Mouse (Mus musculus) stomach, embryonic 16.5 days (tissue): Measurements from ENCODE around the gene Elf2. TPM values are rescaled to one million over a fixed set of nuclear protein-coding genes. Genes with fewer than 3 reads are reported as not detected.
A peak's percentile ranks its signal among the peaks of the same experiment; 100 is the strongest.

Experiments used
- ATAC-seq: fragments of 200-750 bp; cut with Nextera tagmentation; 2 replicates; pipeline ENCODE4 v1.8.0; 2017; ENCODE audit warnings: moderate number of reproducible peaks, moderate TSS enrichment; ENCODE audit not compliant: insufficient read depth, low FRiP score
- H3K27ac ChIP-seq: fragments of 300-500 bp; sonication (generic); 2 replicates; pipeline ENCODE4 v1.5.1; 2014; ENCODE audit warnings: low read length
- H3K27me3 ChIP-seq: fragments of 300-500 bp; sonication (generic); 2 replicates; pipeline ENCODE4 v1.6.1; 2014; ENCODE audit warnings: low read length, control low read depth, mixed read lengths; ENCODE audit not compliant: control insufficient read depth, insufficient read depth
- H3K36me3 ChIP-seq: fragments of 300-500 bp; sonication (generic); 2 replicates; pipeline ENCODE4 v1.6.1; 2014; ENCODE audit warnings: low read length; ENCODE audit not compliant: control insufficient read depth, insufficient read depth
- H3K4me1 ChIP-seq: fragments of 300-500 bp; sonication (generic); 2 replicates; pipeline ENCODE4 v1.6.1; 2014; ENCODE audit warnings: low read length, control low read depth, mixed read lengths; ENCODE audit not compliant: control insufficient read depth, insufficient read depth
- H3K4me2 ChIP-seq: fragments of 300-500 bp; sonication (generic); 2 replicates; pipeline ENCODE4 v1.6.1; 2014; ENCODE audit warnings: low read depth, low read length, mixed read lengths
- H3K4me3 ChIP-seq: fragments of 300-500 bp; sonication (generic); replicated peaks from 2 replicates; pipeline ENCODE4 v1.5.1; 2014; ENCODE audit warnings: mild to moderate bottlenecking, low read length
- H3K9ac ChIP-seq: fragments of 300-500 bp; sonication (generic); 2 replicates; pipeline ENCODE4 v1.6.1; 2014; ENCODE audit warnings: low read length
- H3K9me3 ChIP-seq: fragments of 300-500 bp; sonication (generic); replicated peaks from 2 replicates; pipeline ENCODE4 v1.6.1; 2016; ENCODE audit warnings: low read length, control low read depth; ENCODE audit not compliant: control insufficient read depth
- WGBS: fragments of 180-500 bp; shearing (Covaris S2); extraction: QIAGEN DNeasy Blood & Tissue Kit; methylation state at CpG from one replicate; pipeline ENCODE4 v1.1.7; 2014; 5-methylcytosine and 5-hydroxymethylcytosine counted together
- polyA plus RNA-seq: library from polyadenylated mRNA; unstranded; fragments of >200 nt; fragmentation: Nextera tagmentation; extraction: Ambion mirVana; gene quantifications from 2 replicates; pipeline ENCODE4 v1.2.1, GENCODE M21; 2015

Elf2 gene
- polyA plus RNA-seq, 1 experiment from 2014 or later: 58.7 TPM

DNA sequence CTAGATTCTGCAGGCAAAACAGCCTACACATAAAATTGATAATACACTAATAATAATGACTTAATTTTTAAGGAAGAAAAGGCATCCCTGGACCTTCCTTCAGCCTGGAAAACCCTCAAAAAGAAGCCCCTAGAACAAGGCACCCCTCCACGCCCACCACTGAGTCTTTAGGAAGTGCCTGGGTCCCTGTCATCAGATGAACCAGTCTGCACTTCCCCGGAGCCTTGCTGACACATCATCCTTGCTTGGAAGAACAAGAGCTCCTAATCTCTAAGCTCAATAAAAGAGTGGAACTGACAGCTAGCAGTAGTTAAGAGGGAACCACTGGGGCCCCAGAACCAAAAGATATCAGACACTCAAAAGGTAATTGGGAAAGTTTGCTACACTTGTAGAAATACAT lies 33.8 kb downstream of the Elf2 start:
- ATAC-seq: no peak
- WGBS: 88% methylated on average over 2 of the region's 2 CpGs
- H3K4me2 ChIP-seq: no peak overlapping the region
- no peak overlapping the region for H3K4me3 ChIP-seq
- H3K4me1 ChIP-seq: no peaks in the 10 kb centered on the region
- no peaks in the 10 kb centered on the region for H3K9me3 ChIP-seq
- H3K36me3 ChIP-seq: no peaks in the 10 kb centered on the region; the same call in 1 of the 2 replicates
- no peak overlapping the region for H3K9ac ChIP-seq
- no peak overlapping the region for H3K27ac ChIP-seq
- H3K27me3 ChIP-seq: no peaks in the 10 kb centered on the region

GRCm38 (mm10) chr3:51305961-51306360 lies 34.5 kb downstream of the Elf2 start:
- no peaks in the 10 kb centered on the region for H3K9me3 ChIP-seq
- no peaks in the 10 kb centered on the region; the same call in 1 of the 2 replicates for H3K36me3 ChIP-seq
- H3K27ac ChIP-seq: no peak overlapping the region
- no peaks in the 10 kb centered on the region for H3K27me3 ChIP-seq
- H3K4me2 ChIP-seq: no peak overlapping the region
- no peaks in the 10 kb centered on the region for H3K4me1 ChIP-seq
- H3K9ac ChIP-seq: no peak overlapping the region
- H3K4me3 ChIP-seq: no peak overlapping the region
- 87% methylated on average over 8 of the region's 8 CpGs for WGBS
- ATAC-seq: no peak

GRCm38 (mm10) chr3:51302971-51303476 lies 37.4 kb downstream of the Elf2 start:
- H3K9ac ChIP-seq: no peak overlapping the region
- H3K9me3 ChIP-seq: no peaks in the 10 kb centered on the region
- no peaks in the 10 kb centered on the region for H3K27me3 ChIP-seq
- no peak overlapping the region for H3K4me3 ChIP-seq
- WGBS: 83% methylated on average over 3 of the region's 3 CpGs
- H3K4me1 ChIP-seq: no peaks in the 10 kb centered on the region
- H3K4me2 ChIP-seq: no peak overlapping the region
- no peak for ATAC-seq
- H3K36me3 ChIP-seq: no peaks in the 10 kb centered on the region; the same call in 1 of the 2 replicates
- no peak overlapping the region for H3K27ac ChIP-seq

DNA sequence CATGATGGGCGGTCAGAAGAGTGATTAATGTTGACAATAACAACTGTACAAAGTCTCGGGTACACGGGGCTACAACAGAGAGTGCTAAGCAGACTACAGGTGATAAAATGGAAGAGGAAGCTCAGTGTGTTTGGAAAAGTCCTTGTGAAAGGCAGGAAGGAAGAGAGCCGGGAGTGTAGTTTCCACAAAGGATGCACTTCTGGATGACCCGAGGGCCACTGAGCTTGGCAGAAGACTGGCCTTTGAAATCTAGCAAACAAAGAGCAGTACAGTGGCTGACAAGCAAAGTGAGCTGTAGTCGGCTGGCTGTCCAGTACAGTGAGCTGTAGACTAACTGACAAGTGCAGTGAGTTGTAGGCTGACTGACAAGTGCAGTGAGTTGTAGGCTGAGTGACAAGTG lies 38.9 kb downstream of the Elf2 start:
- H3K27ac ChIP-seq: no peak overlapping the region
- H3K27me3 ChIP-seq: no peaks in the 10 kb centered on the region
- H3K4me1 ChIP-seq: no peaks in the 10 kb centered on the region
- 71% methylated on average over 6 of the region's 6 CpGs for WGBS
- no peaks in the 10 kb centered on the region; the same call in 1 of the 2 replicates for H3K36me3 ChIP-seq
- no peak overlapping the region for H3K9ac ChIP-seq
- no peak overlapping the region for H3K4me2 ChIP-seq
- no peak for ATAC-seq
- H3K9me3 ChIP-seq: no peaks in the 10 kb centered on the region
- no peak overlapping the region for H3K4me3 ChIP-seq

- no peak for ATAC-seq
- H3K9ac ChIP-seq: no peak overlapping the region
- no peaks in the 10 kb centered on the region for H3K27me3 ChIP-seq
- H3K4me3 ChIP-seq: no peak overlapping the region
- H3K9me3 ChIP-seq: no peaks in the 10 kb centered on the region
- no peaks in the 10 kb centered on the region for H3K4me1 ChIP-seq
- H3K4me2 ChIP-seq: no peak overlapping the region
- WGBS: 69% methylated on average over 1 of the region's 1 CpGs
- H3K36me3 ChIP-seq: no peaks in the 10 kb centered on the region
- H3K27ac ChIP-seq: no peak overlapping the region
Observed at GRCm38 (mm10) chr3:51296790-51297189, 43.7 kb downstream of the Elf2 start.

DNA sequence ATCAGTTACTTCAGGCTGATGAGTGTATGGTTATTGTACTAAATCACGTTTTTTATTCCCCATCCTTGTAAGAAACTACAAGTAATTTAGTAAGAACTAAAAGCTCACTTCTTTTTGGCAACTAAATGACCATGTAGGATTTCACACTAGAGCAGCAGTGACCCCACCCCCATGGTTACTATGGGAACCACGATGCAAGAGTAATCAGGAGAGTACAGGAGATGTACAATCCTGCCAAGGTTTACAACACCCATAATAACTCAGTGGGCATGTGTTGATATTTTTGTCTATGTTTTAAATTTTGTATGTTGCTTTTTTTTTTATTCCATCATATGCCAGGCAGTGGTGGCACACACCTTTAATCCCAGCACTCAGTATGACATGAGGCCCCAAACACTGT lies 45.2 kb downstream of the Elf2 start:
- H3K4me3 ChIP-seq: no peak overlapping the region
- H3K9me3 ChIP-seq: no peaks in the 10 kb centered on the region
- H3K27me3 ChIP-seq: no peaks in the 10 kb centered on the region
- H3K9ac ChIP-seq: no peak overlapping the region
- H3K36me3 ChIP-seq: no peaks in the 10 kb centered on the region
- no peaks in the 10 kb centered on the region for H3K4me1 ChIP-seq
- H3K27ac ChIP-seq: no peak overlapping the region
- no peak for ATAC-seq
- H3K4me2 ChIP-seq: no peak overlapping the region
- WGBS: 70% methylated on average over 2 of the region's 2 CpGs

- no peak for ATAC-seq
- Histone ChIP-seq H3K27me3 (no peaks in the 10 kb centered on the region), H3K4me2 (no peak overlapping the region), H3K27ac (no peak overlapping the region), H3K4me1 (no peaks in the 10 kb centered on the region), H3K9ac (no peak overlapping the region), H3K4me3 (no peak overlapping the region), H3K36me3 (no peaks in the 10 kb centered on the region), H3K9me3 (no peaks in the 10 kb centered on the region)
- 69% methylated on average over 2 of the region's 2 CpGs for WGBS
Observed at GRCm38 (mm10) chr3:51294251-51294650, 46.2 kb downstream of the Elf2 start.

DNA sequence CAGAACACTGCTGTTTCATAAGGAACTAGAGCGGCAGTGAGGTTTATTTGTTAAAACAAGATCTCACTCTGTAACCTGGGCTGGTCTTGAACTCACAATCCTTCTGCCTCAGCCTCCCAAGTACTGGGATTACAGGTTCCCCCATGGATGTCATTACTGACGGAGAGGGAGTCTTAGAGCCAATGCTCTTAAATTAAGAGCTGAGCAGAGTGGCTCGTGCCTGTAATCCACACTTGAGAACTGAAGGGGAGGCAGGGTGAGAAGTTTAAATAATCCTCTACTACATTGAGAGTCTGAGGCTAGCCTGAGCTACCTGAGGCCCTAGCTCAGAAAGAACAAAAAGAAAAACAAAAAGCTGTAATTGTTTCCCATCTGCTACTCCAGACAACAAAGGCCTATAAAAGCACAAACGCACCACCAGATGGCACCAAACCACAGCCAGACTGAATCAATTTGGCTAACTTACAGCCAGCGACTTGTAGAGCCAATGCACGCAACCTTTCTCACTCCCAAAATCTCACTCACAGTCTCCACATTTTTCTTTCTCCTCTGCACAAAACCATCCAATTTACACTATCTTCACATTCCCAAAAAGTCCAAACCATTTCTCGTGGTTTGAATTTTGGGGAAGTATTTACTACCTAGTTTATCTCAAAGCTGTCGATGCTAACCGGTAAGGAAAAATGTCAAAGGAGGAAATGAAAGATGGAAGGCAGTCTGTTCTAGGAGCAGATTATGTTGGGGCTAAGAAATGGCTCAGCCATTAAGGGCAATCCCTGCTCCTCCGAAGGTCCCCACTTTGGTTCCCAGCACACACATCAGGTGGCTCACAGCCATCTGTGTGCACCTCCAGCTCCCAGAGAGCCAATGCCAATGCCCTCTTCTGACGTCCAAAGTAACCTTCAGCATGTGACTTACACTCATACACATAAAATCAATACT lies 51.3 kb downstream of the Elf2 start:
- Histone ChIP-seq H3K9ac (no peak overlapping the region), H3K27me3 (no peaks in the 10 kb centered on the region), H3K27ac (no peak overlapping the region), H3K4me3 (no peak overlapping the region), H3K36me3 (no peaks in the 10 kb centered on the region), H3K4me1 (no peaks in the 10 kb centered on the region), H3K4me2 (no peak overlapping the region), H3K9me3 (no peaks in the 10 kb centered on the region)
- 0 out of 2 replicates have a peak, but pooled peaks have one; percentile 25 for ATAC-seq
- 49% methylated on average over 11 of the region's 11 CpGs for WGBS

GRCm38 (mm10) chr3:51284375-51284774 lies 56.1 kb downstream of the Elf2 start:
- no peak for ATAC-seq
- Histone ChIP-seq H3K4me2 (no peak overlapping the region), H3K9me3 (no peaks in the 10 kb centered on the region), H3K4me3 (no peak overlapping the region), H3K4me1 (no peaks in the 10 kb centered on the region), H3K36me3 (no peaks in the 10 kb centered on the region), H3K27me3 (no peaks in the 10 kb centered on the region), H3K27ac (no peak overlapping the region), H3K9ac (no peak overlapping the region)
- WGBS: 71% methylated on average over 1 of the region's 1 CpGs
